Mouse (Mus musculus) limb, embryonic 11.5 days (tissue): Measurements from ENCODE around the gene Ccl25. TPM values are rescaled to one million over a fixed set of nuclear protein-coding genes. Genes with fewer than 3 reads are reported as not detected.
"Not testable (repeated sequence)": the region's sequence is repeated elsewhere in the genome, so short reads cannot be mapped to it uniquely, and the experiment has no call there.

ENCODE experiments used
- ATAC-seq: fragments of 200-750 bp; cut with Nextera tagmentation; 2 replicates; pipeline ENCODE4 v1.8.0; 2017; ENCODE audit warnings: low read depth; ENCODE audit not compliant: insufficient number of reproducible peaks, low FRiP score, low TSS enrichment
- DNase-seq: peaks from one replicate; pipeline ENCODE4 v3.0.0-alpha.2; 2015; ENCODE audit warnings: low spot score
- H3K27ac ChIP-seq: fragments of 300-500 bp; sonication (generic); replicated peaks from 2 replicates; pipeline ENCODE4 v1.5.1; 2014; ENCODE audit warnings: low read depth, mild to moderate bottlenecking, low read length
- H3K27me3 ChIP-seq: fragments of 300-500 bp; sonication (generic); 2 replicates; pipeline ENCODE4 v1.6.1; 2014; ENCODE audit warnings: mild to moderate bottlenecking, low read length, mixed read lengths; ENCODE audit not compliant: control insufficient read depth, insufficient read depth
- H3K36me3 ChIP-seq: fragments of 300-500 bp; sonication (generic); 2 replicates; pipeline ENCODE4 v1.6.1; 2014; ENCODE audit warnings: mild to moderate bottlenecking, low read length, moderate library complexity, mixed read lengths; ENCODE audit not compliant: control insufficient read depth, insufficient read depth
- H3K4me1 ChIP-seq: fragments of 300-500 bp; sonication (generic); 2 replicates; pipeline ENCODE4 v1.6.1; 2014; ENCODE audit warnings: low read length, mixed read lengths; ENCODE audit not compliant: control insufficient read depth, insufficient read depth
- H3K4me2 ChIP-seq: fragments of 300-500 bp; sonication (generic); 2 replicates; pipeline ENCODE4 v1.6.1; 2014; ENCODE audit warnings: low read depth, mild to moderate bottlenecking, moderate library complexity; ENCODE audit not compliant: severe bottlenecking
- H3K4me3 ChIP-seq: fragments of 300-500 bp; sonication (generic); 2 replicates; pipeline ENCODE4 v1.5.1; 2014; ENCODE audit warnings: low read depth, low read length
- H3K9ac ChIP-seq: fragments of 300-500 bp; sonication (generic); 2 replicates; pipeline ENCODE4 v1.6.1; 2014; ENCODE audit warnings: mild to moderate bottlenecking, low read length
- H3K9me3 ChIP-seq: fragments of 300-500 bp; sonication (generic); 2 replicates; pipeline ENCODE4 v1.6.1; 2016; ENCODE audit warnings: low read length; ENCODE audit not compliant: control insufficient read depth
- WGBS: fragments of 180-500 bp; shearing (Covaris S2); extraction: QIAGEN DNeasy Blood & Tissue Kit; methylation state at CpG from one replicate; pipeline ENCODE4 v1.1.7; 2014; 5-methylcytosine and 5-hydroxymethylcytosine counted together
- polyA plus RNA-seq: library from polyadenylated mRNA; unstranded; fragments of >200 nt; fragmentation: Nextera tagmentation; extraction: Ambion mirVana; gene quantifications from 2 replicates; pipeline ENCODE4 v1.2.1, GENCODE M21; 2014

Gene Ccl25
- polyA plus RNA-seq, 1 experiment from 2014 or later = 18.2 TPM

- Histone ChIP-seq H3K27me3 (no peaks in the 10 kb centered on the region), H3K4me1 (no peaks in the 10 kb centered on the region), H3K27ac (no peak overlapping the region), H3K4me3 (no peak overlapping the region), H3K9ac (no peak overlapping the region), H3K4me2 (no peak overlapping the region), H3K9me3 (no peaks in the 10 kb centered on the region), H3K36me3 (no peaks in the 10 kb centered on the region)
- ATAC-seq = no peak
- WGBS = 87% methylated on average over 11 of the region's 11 CpGs
- DNase-seq = no peak
These were observed 42.8 kb downstream of the Ccl25 start for GRCm38 (mm10) chr8:4367808-4368207.

- no peak for ATAC-seq
These were observed 43.5 kb downstream of the Ccl25 start for GRCm38 (mm10) chr8:4368470-4368869.

DNA sequence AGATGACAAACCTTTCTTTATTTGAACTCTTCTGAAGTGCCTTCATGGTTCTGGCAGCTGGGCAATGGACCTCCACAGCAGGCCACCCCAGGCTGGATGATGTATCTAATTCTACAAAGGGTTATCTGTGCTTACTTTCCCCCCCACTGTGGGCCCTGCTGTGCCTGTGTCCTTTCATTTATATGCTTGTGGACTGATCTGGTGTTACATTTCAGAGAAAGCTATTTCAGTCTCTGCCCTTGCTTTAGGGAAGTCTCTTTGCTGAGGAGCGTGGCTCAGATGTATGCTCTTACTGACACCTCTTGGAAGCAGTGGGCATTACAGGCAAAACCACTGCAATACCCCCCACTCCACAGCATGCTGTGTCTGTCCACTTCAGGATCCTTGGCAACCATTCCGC, 45.1 kb downstream of the Ccl25 start:
- Histone ChIP-seq H3K36me3 (no peaks in the 10 kb centered on the region), H3K27ac (no peak overlapping the region), H3K9ac (no peak overlapping the region), H3K4me3 (no peak overlapping the region), H3K4me1 (no peaks in the 10 kb centered on the region), H3K4me2 (no peak overlapping the region), H3K27me3 (no peaks in the 10 kb centered on the region), H3K9me3 (no peaks in the 10 kb centered on the region)
- ATAC-seq = peak; percentile 68; the same call in 1 of the 2 replicates
- 25% methylated on average over 2 of the region's 2 CpGs for WGBS
- DNase-seq = peak; percentile 51

More at GRCm38 (mm10) chr8:4368470-4368869, 43.5 kb downstream of the Ccl25 start:
- Histone ChIP-seq H3K27ac (no peak overlapping the region), H3K9me3 (no peaks in the 10 kb centered on the region), H3K4me3 (no peak overlapping the region), H3K4me1 (no peaks in the 10 kb centered on the region), H3K36me3 (no peaks in the 10 kb centered on the region), H3K4me2 (no peak overlapping the region), H3K9ac (no peak overlapping the region), H3K27me3 (no peaks in the 10 kb centered on the region)
- DNase-seq = no peak
- 84% methylated on average over 4 of the region's 4 CpGs for WGBS

- Histone ChIP-seq H3K9ac (no peak overlapping the region), H3K27me3 (no peaks in the 10 kb centered on the region), H3K27ac (no peak overlapping the region), H3K4me1 (no peaks in the 10 kb centered on the region), H3K4me2 (no peak overlapping the region), H3K36me3 (no peaks in the 10 kb centered on the region), H3K9me3 (no peaks in the 10 kb centered on the region), H3K4me3 (no peak overlapping the region)
- 64% methylated on average over 2 of the region's 2 CpGs for WGBS
- ATAC-seq (no peak), DNase-seq (no peak)
These were observed 47.6 kb downstream of the Ccl25 start for GRCm38 (mm10) chr8:4372657-4373056.

GRCm38 (mm10) chr8:4401442-4401841, 76.4 kb downstream of the Ccl25 start:
- 83% methylated on average over 2 of the region's 2 CpGs for WGBS
- Histone ChIP-seq H3K9ac (no peak overlapping the region), H3K27ac (no peak overlapping the region), H3K9me3 (no peaks in the 10 kb centered on the region), H3K4me3 (no peak overlapping the region), H3K4me1 (no peaks in the 10 kb centered on the region), H3K4me2 (no peak overlapping the region), H3K27me3 (no peaks in the 10 kb centered on the region), H3K36me3 (no peaks in the 10 kb centered on the region)
- no peak for DNase-seq
- ATAC-seq = no peak

- no peaks in the 10 kb centered on the region for H3K9me3 ChIP-seq
- H3K36me3 ChIP-seq = no peaks in the 10 kb centered on the region
- H3K27me3 ChIP-seq = no peaks in the 10 kb centered on the region
- H3K4me2 ChIP-seq = peak overlapping the region; percentile 38; the same call in 1 of the 2 replicates
- DNase-seq = peak; percentile 28
- no peak overlapping the region for H3K27ac ChIP-seq
- H3K4me3 ChIP-seq = peak overlapping the region; percentile 7
- no peaks in the 10 kb centered on the region for H3K4me1 ChIP-seq
- peak overlapping the region; percentile 23; the same call in 1 of the 2 replicates for H3K9ac ChIP-seq
- peak; percentile 7; the same call in 1 of the 2 replicates for ATAC-seq
- WGBS = 63% methylated on average over 19 of the region's 19 CpGs
These were observed 79.2 kb downstream of the Ccl25 start for GRCm38 (mm10) chr8:4403960-4404879.

- H3K27ac ChIP-seq = no peak overlapping the region
- DNase-seq = peak; percentile 45
- H3K9me3 ChIP-seq = no peaks in the 10 kb centered on the region
- peak overlapping the region; percentile 23; the same call in 1 of the 2 replicates for H3K9ac ChIP-seq
- H3K4me1 ChIP-seq = no peaks in the 10 kb centered on the region
- no peaks in the 10 kb centered on the region for H3K27me3 ChIP-seq
- peak; percentile 61 for ATAC-seq
- peak overlapping the region; percentile 38; the same call in 1 of the 2 replicates for H3K4me2 ChIP-seq
- no peaks in the 10 kb centered on the region for H3K36me3 ChIP-seq
- H3K4me3 ChIP-seq = peak overlapping the region; percentile 7
- WGBS = 18% methylated on average over 16 of the region's 16 CpGs
These were observed 79.9 kb downstream of the Ccl25 start for GRCm38 (mm10) chr8:4404880-4405261.

DNA sequence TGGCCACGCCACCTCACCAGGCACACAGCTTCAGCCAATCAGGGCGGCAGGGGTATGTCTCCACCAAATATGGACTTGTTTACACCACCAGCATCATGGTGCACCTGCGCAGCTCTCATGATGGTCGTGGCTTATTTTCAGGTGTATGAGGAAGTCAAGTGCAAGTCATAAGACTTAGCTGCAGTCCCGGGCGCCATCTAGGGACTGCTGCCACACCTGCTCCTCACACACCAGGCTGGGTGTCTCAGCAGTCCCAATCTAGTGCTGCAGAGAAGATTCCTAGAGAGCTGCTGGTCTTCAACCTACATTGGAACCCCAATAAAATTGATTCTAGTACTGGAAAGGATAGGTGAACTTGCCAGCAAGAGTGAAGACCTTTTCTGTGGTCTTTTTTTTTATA, 83.4 kb downstream of the Ccl25 start:
- H3K4me3 ChIP-seq, H3K9ac ChIP-seq, H3K27ac ChIP-seq, DNase-seq, ATAC-seq, H3K36me3 ChIP-seq, H3K9me3 ChIP-seq, H3K4me2 ChIP-seq, H3K4me1 ChIP-seq, H3K27me3 ChIP-seq: not testable (repeated sequence)
- WGBS = 59% methylated on average over 6 of the region's 6 CpGs
